Mouse (Mus musculus) limb, embryonic 11.5 days (tissue): Measurements from ENCODE around the gene Eloa. TPM values are rescaled to one million over a fixed set of nuclear protein-coding genes. Genes with fewer than 3 reads are reported as not detected.

ENCODE experiments used
- ATAC-seq: fragments of 200-750 bp; cut with Nextera tagmentation; 2 replicates; pipeline ENCODE4 v1.8.0; 2017; ENCODE audit warnings: low read depth; ENCODE audit not compliant: insufficient number of reproducible peaks, low FRiP score, low TSS enrichment
- DNase-seq: peaks from one replicate; pipeline ENCODE4 v3.0.0-alpha.2; 2015; ENCODE audit warnings: low spot score
- H3K27ac ChIP-seq: fragments of 300-500 bp; sonication (generic); replicated peaks from 2 replicates; pipeline ENCODE4 v1.5.1; 2014; ENCODE audit warnings: low read depth, mild to moderate bottlenecking, low read length
- H3K27me3 ChIP-seq: fragments of 300-500 bp; sonication (generic); 2 replicates; pipeline ENCODE4 v1.6.1; 2014; ENCODE audit warnings: mild to moderate bottlenecking, low read length, mixed read lengths; ENCODE audit not compliant: control insufficient read depth, insufficient read depth
- H3K36me3 ChIP-seq: fragments of 300-500 bp; sonication (generic); 2 replicates; pipeline ENCODE4 v1.6.1; 2014; ENCODE audit warnings: mild to moderate bottlenecking, low read length, moderate library complexity, mixed read lengths; ENCODE audit not compliant: control insufficient read depth, insufficient read depth
- H3K4me1 ChIP-seq: fragments of 300-500 bp; sonication (generic); 2 replicates; pipeline ENCODE4 v1.6.1; 2014; ENCODE audit warnings: low read length, mixed read lengths; ENCODE audit not compliant: control insufficient read depth, insufficient read depth
- H3K4me2 ChIP-seq: fragments of 300-500 bp; sonication (generic); 2 replicates; pipeline ENCODE4 v1.6.1; 2014; ENCODE audit warnings: low read depth, mild to moderate bottlenecking, moderate library complexity; ENCODE audit not compliant: severe bottlenecking
- H3K4me3 ChIP-seq: fragments of 300-500 bp; sonication (generic); 2 replicates; pipeline ENCODE4 v1.5.1; 2014; ENCODE audit warnings: low read depth, low read length
- H3K9ac ChIP-seq: fragments of 300-500 bp; sonication (generic); 2 replicates; pipeline ENCODE4 v1.6.1; 2014; ENCODE audit warnings: mild to moderate bottlenecking, low read length
- H3K9me3 ChIP-seq: fragments of 300-500 bp; sonication (generic); 2 replicates; pipeline ENCODE4 v1.6.1; 2016; ENCODE audit warnings: low read length; ENCODE audit not compliant: control insufficient read depth
- WGBS: fragments of 180-500 bp; shearing (Covaris S2); extraction: QIAGEN DNeasy Blood & Tissue Kit; methylation state at CpG from one replicate; pipeline ENCODE4 v1.1.7; 2014; 5-methylcytosine and 5-hydroxymethylcytosine counted together
- polyA plus RNA-seq: library from polyadenylated mRNA; unstranded; fragments of >200 nt; fragmentation: Nextera tagmentation; extraction: Ambion mirVana; gene quantifications from 2 replicates; pipeline ENCODE4 v1.2.1, GENCODE M21; 2014

Gene Eloa
- polyA plus RNA-seq, 1 experiment from 2014 or later = 45.8 TPM

GRCm38 (mm10) chr4:136027416-136028131, 6.0 kb upstream of the Eloa start:
- H3K4me2 ChIP-seq = no peak overlapping the region
- no peak for ATAC-seq
- H3K27ac ChIP-seq = no peak overlapping the region
- no peak overlapping the region for H3K9ac ChIP-seq
- H3K9me3 ChIP-seq = no peaks in the 10 kb centered on the region
- H3K27me3 ChIP-seq = no peaks in the 10 kb centered on the region
- no peaks in the 10 kb centered on the region for H3K4me1 ChIP-seq
- H3K36me3 ChIP-seq = no peaks in the 10 kb centered on the region
- H3K4me3 ChIP-seq = no peak overlapping the region
- no peak for DNase-seq
- WGBS = 80% methylated on average over 8 of the region's 8 CpGs

- H3K4me1 ChIP-seq = peaks cover 3% of the 10 kb centered on the region
- H3K4me2 ChIP-seq = no peak overlapping the region
- no peaks in the 10 kb centered on the region for H3K27me3 ChIP-seq
- no peak overlapping the region for H3K4me3 ChIP-seq
- no peaks in the 10 kb centered on the region for H3K9me3 ChIP-seq
- no peak overlapping the region for H3K9ac ChIP-seq
- DNase-seq = no peak
- WGBS = 76% methylated on average over 1 of the region's 1 CpGs
- no peak overlapping the region for H3K27ac ChIP-seq
- no peak for ATAC-seq
- no peaks in the 10 kb centered on the region for H3K36me3 ChIP-seq
Observed at GRCm38 (mm10) chr4:136025350-136025749, 3.8 kb upstream of the Eloa start.

GRCm38 (mm10) chr4:136022924-136023323, 1.4 kb upstream of the Eloa start:
- 95% methylated on average over 9 of the region's 9 CpGs for WGBS
- Histone ChIP-seq H3K4me1 (peaks cover 4% of the 10 kb centered on the region), H3K36me3 (no peaks in the 10 kb centered on the region), H3K9ac (no peak overlapping the region), H3K4me2 (no peak overlapping the region), H3K4me3 (no peak overlapping the region), H3K27me3 (no peaks in the 10 kb centered on the region), H3K27ac (no peak overlapping the region), H3K9me3 (no peaks in the 10 kb centered on the region)
- no peak for DNase-seq
- ATAC-seq = no peak

GRCm38 (mm10) chr4:136020743-136021548, 617 bp downstream of the Eloa start:
- no peak for DNase-seq
- Histone ChIP-seq H3K27me3 (no peaks in the 10 kb centered on the region), H3K4me3 (peak overlapping the region; percentile 97), H3K36me3 (no peaks in the 10 kb centered on the region; the same call in 1 of the 2 replicates), H3K9me3 (no peaks in the 10 kb centered on the region), H3K4me1 (peaks cover 4% of the 10 kb centered on the region), H3K9ac (peak overlapping the region; percentile 91), H3K27ac (peak overlapping the region; percentile 52; the same call in 1 of the 2 replicates), H3K4me2 (peak overlapping the region; percentile 67)
- peak; percentile 65 for ATAC-seq
- WGBS = under 1% methylated on average over 62 of the region's 62 CpGs

- ATAC-seq = no peak
- 89% methylated on average over 3 of the region's 3 CpGs for WGBS
- peaks cover 4% of the 10 kb centered on the region for H3K4me1 ChIP-seq
Observed at GRCm38 (mm10) chr4:136016059-136016602, 5.4 kb downstream of the Eloa start.

GRCm38 (mm10) chr4:136010586-136010985, 11.0 kb downstream of the Eloa start:
- Histone ChIP-seq H3K9me3 (no peaks in the 10 kb centered on the region), H3K9ac (no peak overlapping the region), H3K36me3 (peaks cover 35% of the 10 kb centered on the region), H3K4me2 (no peak overlapping the region), H3K27ac (no peak overlapping the region), H3K27me3 (no peaks in the 10 kb centered on the region), H3K4me1 (no peaks in the 10 kb centered on the region), H3K4me3 (no peak overlapping the region)
- WGBS = 98% methylated on average over 4 of the region's 4 CpGs
- no peak for DNase-seq
- no peak for ATAC-seq

More at GRCm38 (mm10) chr4:136016059-136016602, 5.4 kb downstream of the Eloa start:
- H3K27me3 ChIP-seq = no peaks in the 10 kb centered on the region
- H3K27ac ChIP-seq = no peak overlapping the region
- H3K4me2 ChIP-seq = no peak overlapping the region
- H3K9me3 ChIP-seq = no peaks in the 10 kb centered on the region
- DNase-seq = no peak
- no peak overlapping the region for H3K9ac ChIP-seq
- peaks cover 9% of the 10 kb centered on the region for H3K36me3 ChIP-seq
- H3K4me3 ChIP-seq = no peak overlapping the region

GRCm38 (mm10) chr4:136008782-136009447, 12.6 kb downstream of the Eloa start:
- Histone ChIP-seq H3K27me3 (no peaks in the 10 kb centered on the region), H3K27ac (no peak overlapping the region), H3K9me3 (no peaks in the 10 kb centered on the region), H3K9ac (no peak overlapping the region), H3K4me2 (no peak overlapping the region), H3K4me3 (no peak overlapping the region), H3K36me3 (peaks cover 44% of the 10 kb centered on the region), H3K4me1 (no peaks in the 10 kb centered on the region)
- ATAC-seq (no peak), DNase-seq (no peak)
- 96% methylated on average over 8 of the region's 8 CpGs for WGBS

- DNase-seq (no peak), ATAC-seq (no peak)
- Histone ChIP-seq H3K9me3 (no peaks in the 10 kb centered on the region), H3K4me1 (no peaks in the 10 kb centered on the region), H3K4me3 (no peak overlapping the region), H3K27me3 (no peaks in the 10 kb centered on the region), H3K27ac (no peak overlapping the region), H3K4me2 (no peak overlapping the region), H3K36me3 (peaks cover 42% of the 10 kb centered on the region), H3K9ac (no peak overlapping the region)
- 97% methylated on average over 3 of the region's 3 CpGs for WGBS
Observed at GRCm38 (mm10) chr4:136006821-136007220, 14.7 kb downstream of the Eloa start.
